ENCODE assay signal across 21 mouse cellular contexts in the genomic region with DNA sequence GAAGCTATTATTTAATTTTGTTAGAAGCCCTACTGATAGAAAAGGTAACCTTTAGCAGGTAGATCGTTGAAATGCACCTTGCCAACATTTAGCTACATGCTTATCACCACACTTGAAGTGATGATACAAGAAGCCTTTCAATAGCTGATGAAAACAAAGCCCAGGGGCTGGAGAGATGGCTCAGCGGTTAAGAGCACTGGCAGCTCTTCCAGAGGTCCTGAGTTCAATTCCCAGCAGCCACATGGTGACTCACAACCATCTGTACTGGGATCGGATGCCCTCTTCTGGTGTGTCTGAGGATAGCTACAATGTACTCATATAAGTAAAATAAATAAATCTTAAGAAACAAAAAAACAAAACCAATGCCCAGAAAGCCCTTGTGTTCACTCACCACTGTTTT.
"Had no signal": no experiment of that assay in that cellular context is flagged by ENCODE, and none has a peak within 500 bp of the region (broad histone marks: within the 10 kb centered on the region; RNA-seq: fewer than 3 reads in every experiment).

No protein-coding gene starts in this region.

- H3K27me3 ChIP-seq: intestine, embryonic 15.5 days; kidney, embryonic 15.5 days; midbrain, embryonic 12.5 days; neural tube, embryonic 13.5 days; stomach, embryonic 15.5 days had no signal

- DNase-seq: kidney, adult 11 months; kidney, adult 8-10 months; kidney, postnatal 10 days; kidney, postnatal 36 days; layer of hippocampus, adult 9-11 months; layer of hippocampus, postnatal 36 days; lung, adult 2 months; retina, postnatal 1 day; right cerebral cortex, postnatal 25 days; spleen, adult 18-20 months; thymus, postnatal 25 days had no signal

- ATAC-seq: intestine, embryonic 15.5 days; midbrain, embryonic 16.5 days had no signal

- H3K9ac ChIP-seq: intestine, embryonic 15.5 days; kidney, embryonic 15.5 days; liver, embryonic 14.5 days; midbrain, embryonic 12.5 days; neural tube, embryonic 13.5 days; stomach, embryonic 15.5 days had no signal

- H3K36me3 ChIP-seq: intestine, embryonic 15.5 days; kidney, embryonic 15.5 days; midbrain, embryonic 12.5 days; neural tube, embryonic 13.5 days; stomach, embryonic 15.5 days had no signal

- H3K4me3 ChIP-seq: intestine, embryonic 15.5 days; kidney, embryonic 15.5 days; left cerebral cortex, adult 2 months; midbrain, embryonic 12.5 days; myocyte; neural tube, embryonic 13.5 days; stomach, embryonic 15.5 days had no signal

- H3K4me1 ChIP-seq: intestine, embryonic 15.5 days had no signal

- H3K27ac ChIP-seq: intestine, embryonic 15.5 days; kidney, embryonic 15.5 days; left cerebral cortex, adult 2 months; liver, embryonic 14.5 days; macrophage; midbrain, embryonic 12.5 days; neural tube, embryonic 13.5 days; stomach, embryonic 15.5 days had no signal

- H3K9me3 ChIP-seq: intestine, embryonic 15.5 days; kidney, embryonic 15.5 days; midbrain, embryonic 12.5 days; neural tube, embryonic 13.5 days; stomach, embryonic 15.5 days had no signal

- H3K4me2 ChIP-seq: kidney, embryonic 15.5 days; midbrain, embryonic 12.5 days; neural tube, embryonic 13.5 days; stomach, embryonic 15.5 days had no signal
